Mouse (Mus musculus): ENCODE measurements at regions not wholly inside any gene's neighbourhood (a gene's known extent, or its start where the extent isn't known, plus 50 kb on each side); places are given as distances from the start of the nearest gene placed in this dataset.

DNA sequence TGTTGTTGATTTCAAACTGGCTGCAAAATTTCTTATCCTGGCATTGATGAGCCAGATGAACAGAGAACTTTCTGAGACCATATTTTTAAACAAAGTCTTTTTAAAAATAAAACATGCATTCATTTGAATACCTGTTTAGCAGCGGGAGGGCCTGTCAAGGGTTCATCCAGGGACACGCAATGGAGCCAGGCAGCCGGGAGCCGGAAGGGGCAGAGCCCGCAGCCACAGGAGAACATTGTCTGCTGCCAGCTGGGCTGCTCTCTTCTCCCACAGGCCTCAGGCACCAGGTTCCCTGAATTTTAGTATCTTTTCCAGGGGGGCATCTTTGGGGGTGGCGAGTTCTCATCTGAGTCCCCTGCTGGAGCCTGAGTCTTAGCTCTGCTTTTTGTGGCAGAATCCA is 205.8 kb upstream of the Tprg start:
- intact Hi-C loops (cut with DNase I) = no loop called here
- DNase-seq (ENCODE audit: low spot score) = no peak

DNA sequence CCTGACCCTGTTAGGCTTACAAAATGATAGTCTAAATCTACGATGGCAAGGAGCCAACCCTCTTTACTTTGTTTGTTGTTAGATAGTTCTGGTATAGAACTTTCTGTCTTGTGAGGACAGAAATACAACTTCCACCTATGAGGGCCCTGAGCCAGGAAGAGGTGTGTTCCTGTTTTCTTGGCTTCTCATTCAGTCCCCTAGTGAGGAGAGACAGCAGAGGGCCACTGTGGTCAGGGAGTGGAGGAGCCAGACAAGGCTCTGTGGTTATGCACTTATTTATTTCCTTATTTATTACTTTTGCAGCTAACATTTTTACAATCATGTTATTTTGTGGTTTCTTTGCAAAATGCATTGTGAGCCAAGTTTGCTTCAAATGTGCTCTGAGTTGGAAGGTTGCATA is 202.9 kb upstream of the Tprg start:
- intact Hi-C loops (cut with DNase I) = no loop called here
- no peak for DNase-seq (ENCODE audit: low spot score)

- DNase-seq (ENCODE audit: low spot score) = no peak
- intact Hi-C loops (cut with DNase I) = no loop called here
Measured at GRCm38 (mm10) chr16:25087741-25088648, 198.6 kb upstream of the Tprg start.

- DNase-seq (ENCODE audit: low spot score) = no peak
- intact Hi-C loops (cut with DNase I) = no loop called here
Measured at GRCm38 (mm10) chr16:25088649-25089019, 198.0 kb upstream of the Tprg start.

GRCm38 (mm10) chr16:25104165-25104564 is 182.5 kb upstream of the Tprg start:
- DNase-seq (ENCODE audit: low spot score) = no peak
- intact Hi-C loops (cut with DNase I) = no loop called here

DNA sequence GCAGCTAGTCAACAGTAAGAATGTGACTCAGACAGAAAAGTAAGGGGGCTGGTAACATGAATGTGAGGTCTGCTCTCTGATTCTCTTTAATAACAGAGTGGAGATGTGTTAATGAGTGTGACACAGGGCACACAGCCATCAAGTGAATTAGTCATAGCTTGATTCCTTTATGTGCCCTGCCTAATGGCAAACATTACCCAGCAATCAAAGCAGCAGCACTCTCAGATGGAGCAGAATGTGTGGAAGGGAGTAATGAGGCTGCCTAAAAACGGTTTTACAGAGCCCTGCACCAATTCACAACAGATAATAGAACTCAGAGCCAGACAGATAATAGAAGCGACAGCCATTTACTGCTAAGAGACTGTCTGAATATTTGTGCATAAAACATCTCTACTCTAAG is 182.0 kb upstream of the Tprg start:
- no peak for DNase-seq (ENCODE audit: low spot score)
- intact Hi-C loops (cut with DNase I) = no loop called here

DNA sequence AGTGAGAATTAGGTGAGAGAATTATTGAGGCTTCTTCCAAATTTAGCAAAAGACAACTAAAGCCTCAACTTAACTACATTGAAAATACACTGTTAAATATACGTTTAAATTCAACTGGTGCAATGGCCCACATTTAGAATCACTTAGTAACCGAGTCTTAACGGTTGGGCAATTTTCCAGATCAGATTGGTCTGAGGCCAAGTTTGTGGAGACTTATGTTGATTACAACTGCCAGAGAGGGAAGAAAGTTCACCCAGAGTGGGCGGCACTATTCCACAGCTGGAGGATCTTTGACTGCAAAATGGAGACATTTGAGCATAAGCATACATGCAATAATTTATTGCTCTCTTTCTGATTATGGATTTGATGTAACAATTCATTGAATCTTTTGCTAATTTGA is 146.5 kb upstream of the Tprg start:
- no peak for DNase-seq (ENCODE audit: low spot score)
- intact Hi-C loops (cut with DNase I) = no loop called here

GRCm38 (mm10) chr16:25147486-25147885 is 139.1 kb upstream of the Tprg start:
- intact Hi-C loops (cut with DNase I) = no loop called here
- no peak for DNase-seq (ENCODE audit: low spot score)

GRCm38 (mm10) chr16:25149186-25149585 is 137.4 kb upstream of the Tprg start:
- intact Hi-C loops (cut with DNase I) = no loop called here
- DNase-seq (ENCODE audit: low spot score) = no peak

DNA sequence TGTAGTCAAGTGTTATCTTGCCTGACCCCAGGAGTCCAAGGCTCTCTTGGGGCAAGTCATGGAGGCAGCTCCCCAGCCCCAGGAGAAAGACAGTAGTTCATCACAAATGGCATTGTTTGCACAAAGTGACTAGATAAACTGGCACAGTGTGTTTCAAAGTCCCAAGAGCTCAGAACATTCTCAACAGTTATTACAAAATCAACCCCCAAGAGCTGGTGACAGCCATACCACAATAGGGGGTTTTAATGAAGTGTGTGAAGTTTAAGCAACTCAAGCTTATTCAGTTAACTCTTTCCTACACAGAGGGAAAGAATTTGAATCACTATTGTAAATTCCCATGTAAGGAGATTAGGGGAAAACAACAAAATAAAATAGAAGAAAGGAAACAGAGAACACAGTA is 109.7 kb upstream of the Tprg start:
- DNase-seq (ENCODE audit: low spot score) = no peak
- intact Hi-C loops (cut with DNase I) = no loop called here

- DNase-seq (ENCODE audit: low spot score) = no peak
- intact Hi-C loops (cut with DNase I) = no loop called here
Measured at GRCm38 (mm10) chr16:25178055-25178454, 108.6 kb upstream of the Tprg start.

GRCm38 (mm10) chr16:25181939-25182338 is 104.7 kb upstream of the Tprg start:
- intact Hi-C loops (cut with DNase I) = no loop called here
- no peak for DNase-seq (ENCODE audit: low spot score)

DNA sequence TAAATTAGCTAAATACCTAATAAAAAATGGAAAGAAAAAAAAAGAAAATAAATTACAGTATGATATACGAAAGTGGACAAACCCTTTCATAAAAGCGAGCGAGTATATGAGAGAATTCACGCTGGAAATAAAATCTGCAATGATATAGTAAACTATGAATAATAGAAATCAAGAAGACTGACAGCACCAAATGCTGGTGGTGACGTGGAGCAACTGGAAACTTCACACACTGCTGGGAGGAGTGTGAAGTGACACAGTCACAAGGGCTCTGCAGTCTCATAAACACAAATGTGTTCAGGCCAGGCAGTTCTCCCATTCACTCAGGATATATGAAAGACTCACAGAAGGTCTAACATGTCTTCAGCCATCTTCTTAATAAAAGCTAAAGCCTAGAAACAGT is 89.5 kb upstream of the Tprg start:
- intact Hi-C loops (cut with DNase I) = no loop called here

DNA sequence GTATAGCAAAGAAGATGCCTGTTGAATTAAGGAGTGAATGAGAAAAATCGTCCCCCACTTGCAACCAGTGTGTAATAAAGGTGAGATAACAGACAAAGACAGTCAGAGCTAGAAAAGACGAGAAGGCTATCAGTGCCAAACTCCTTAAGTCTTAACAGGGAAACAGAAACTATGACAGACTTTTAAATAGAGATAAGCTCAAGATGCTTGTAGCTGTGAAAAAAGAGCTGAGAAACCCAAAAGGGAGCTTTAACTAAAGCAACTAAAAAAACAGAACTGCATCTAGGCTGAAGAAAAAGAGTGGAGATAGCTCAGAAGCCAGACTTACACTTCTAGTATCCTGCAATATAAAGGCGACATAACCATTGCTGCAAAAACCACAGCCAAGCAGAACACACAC is 87.8 kb upstream of the Tprg start:
- intact Hi-C loops (cut with DNase I) = no loop called here
- DNase-seq (ENCODE audit: low spot score) = no peak

More for the DNA sequence above, 89.5 kb upstream of the Tprg start:
- no peak for DNase-seq (ENCODE audit: low spot score)

GRCm38 (mm10) chr16:25199984-25200383 is 86.6 kb upstream of the Tprg start:
- intact Hi-C loops (cut with DNase I) = no loop called here
- DNase-seq (ENCODE audit: low spot score) = no peak

DNA sequence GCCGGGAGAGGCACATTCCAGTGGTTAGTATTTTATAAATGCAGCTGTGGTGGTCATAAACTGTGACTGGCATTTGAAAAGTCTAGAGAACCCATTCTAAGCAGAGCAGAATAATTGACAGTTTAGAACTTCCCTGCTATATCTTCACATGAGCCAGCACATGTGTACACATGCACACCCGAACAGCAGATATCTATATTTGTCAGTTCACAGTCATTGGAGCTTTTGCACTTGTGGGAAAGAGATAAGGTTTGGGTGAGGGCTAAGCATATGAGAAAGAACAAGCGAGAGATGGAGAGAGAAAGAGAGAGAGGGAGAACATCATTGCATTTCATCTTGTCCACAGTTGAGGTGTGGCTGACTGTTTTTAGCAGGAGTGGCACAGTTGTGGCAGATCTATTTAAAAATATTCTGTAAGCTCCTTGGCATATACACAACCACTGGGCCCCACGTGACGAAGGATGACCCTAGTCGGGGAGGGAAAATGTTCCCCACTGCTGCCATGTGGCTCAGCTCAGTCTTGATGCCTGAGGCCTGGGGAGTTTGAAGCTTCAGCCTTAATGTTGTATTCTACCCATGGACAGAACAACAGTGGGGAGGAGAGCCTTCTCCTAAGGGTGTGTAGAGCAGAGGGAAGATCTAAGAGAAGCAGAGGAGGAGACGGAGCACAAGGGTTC is 85.4 kb upstream of the Tprg start:
- intact Hi-C loops (cut with DNase I) = no loop called here
- DNase-seq (ENCODE audit: low spot score) = no peak

GRCm38 (mm10) chr16:25213250-25213649 is 73.4 kb upstream of the Tprg start:
- intact Hi-C loops (cut with DNase I) = no loop called here
- DNase-seq (ENCODE audit: low spot score) = no peak

GRCm38 (mm10) chr16:25220552-25220951 is 66.1 kb upstream of the Tprg start:
- peak; percentile 21 for DNase-seq (ENCODE audit: low spot score)

GRCm38 (mm10) chr16:25224801-25225200 is 61.8 kb upstream of the Tprg start:
- intact Hi-C loops (cut with DNase I) = no loop called here
- DNase-seq (ENCODE audit: low spot score) = no peak

More at GRCm38 (mm10) chr16:25220552-25220951, 66.1 kb upstream of the Tprg start:
- intact Hi-C loops (cut with DNase I) = no loop called here
